Mouse (Mus musculus) spleen, postnatal 14 days (tissue): ENCODE measurements around the gene Chd1.

Source experiments
- DNase-seq, 2 experiments: peaks; one replicate each; pipeline ENCODE4 v3.0.0; 2021 to 2022; ENCODE audit warnings: low spot score in 2 of 2

Chd1 gene

DNA sequence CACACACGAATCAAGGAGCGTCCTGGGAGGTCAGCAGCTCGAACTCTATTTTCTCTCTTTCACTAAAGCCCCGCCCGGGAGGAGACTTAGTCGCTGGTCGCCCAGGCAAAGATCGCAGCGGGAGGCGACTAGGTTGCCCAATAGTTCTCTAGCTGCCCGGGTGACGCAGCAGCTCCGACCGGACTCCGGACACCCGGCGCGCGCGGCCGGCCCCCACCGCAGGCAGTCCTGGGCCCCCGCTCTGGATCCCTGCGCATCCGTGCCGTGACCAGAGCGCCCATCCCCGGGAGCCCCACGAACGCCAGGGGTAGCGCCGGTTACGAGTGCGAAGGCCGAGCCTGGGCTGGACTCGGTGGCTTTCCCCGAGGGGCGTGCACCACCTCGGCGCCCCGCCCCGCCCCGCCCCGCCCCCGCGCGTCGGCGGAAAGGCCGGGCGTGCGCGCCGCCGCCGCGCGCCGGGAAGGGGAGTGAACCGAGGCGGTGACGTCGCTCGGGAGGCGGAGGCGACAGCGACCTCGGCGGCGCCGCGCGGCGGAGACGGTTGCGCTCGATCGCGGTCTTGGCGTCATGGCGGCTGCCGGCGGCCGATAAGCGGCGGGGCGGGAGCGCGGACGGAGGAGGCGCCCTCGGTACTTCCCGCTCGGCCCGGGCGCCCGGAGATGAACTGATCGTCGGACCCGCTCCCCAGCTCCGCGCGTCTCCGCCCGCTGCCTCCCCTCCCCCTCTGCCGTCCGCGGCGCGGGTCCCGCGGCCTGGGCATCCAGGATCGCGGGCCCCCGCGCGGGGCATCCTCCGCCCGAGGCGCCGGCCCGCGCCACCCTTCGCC is at the start of gene Chd1:
TSS of gene Chd1 (plus strand) at position 493 of the 826 bp plus-strand sequence.
- peak; percentile 78 to 87 for DNase-seq

DNA sequence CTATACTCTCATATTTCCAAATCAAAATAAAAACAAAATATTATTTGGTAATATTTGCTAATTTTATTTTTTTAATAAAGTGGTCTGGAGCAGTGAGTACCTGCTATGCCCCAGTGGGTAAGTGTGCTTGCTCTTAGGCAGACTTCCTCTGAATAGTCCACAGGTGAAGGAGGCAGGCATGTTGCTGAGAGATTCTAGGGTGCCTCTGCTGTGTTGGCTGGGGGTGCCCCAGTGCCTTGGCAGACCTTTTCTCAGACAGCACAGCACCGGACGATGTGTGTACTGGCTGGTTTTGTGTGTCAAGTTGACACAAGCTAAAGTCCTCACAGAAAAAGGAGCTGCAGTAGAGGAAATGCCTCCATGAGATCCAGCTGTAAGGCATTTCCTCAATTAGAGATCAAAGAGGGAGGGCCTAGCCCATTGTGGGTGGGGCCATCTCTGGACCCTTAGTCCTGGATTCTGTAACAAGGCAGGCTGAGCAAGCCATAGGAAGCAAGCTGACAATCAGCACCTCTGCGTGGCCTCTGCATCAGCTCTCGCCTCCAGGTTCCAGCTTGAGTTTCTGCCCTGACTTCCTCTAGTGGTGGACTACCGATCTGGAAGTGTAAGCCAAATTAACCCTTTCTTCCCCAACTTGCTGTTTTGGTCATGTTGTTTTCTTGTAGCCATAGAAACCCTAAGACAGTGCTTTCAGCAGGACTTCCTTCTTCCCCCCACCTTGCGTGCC is 47.7 kb upstream of the Chd1 start:
- DNase-seq = no peak

DNA sequence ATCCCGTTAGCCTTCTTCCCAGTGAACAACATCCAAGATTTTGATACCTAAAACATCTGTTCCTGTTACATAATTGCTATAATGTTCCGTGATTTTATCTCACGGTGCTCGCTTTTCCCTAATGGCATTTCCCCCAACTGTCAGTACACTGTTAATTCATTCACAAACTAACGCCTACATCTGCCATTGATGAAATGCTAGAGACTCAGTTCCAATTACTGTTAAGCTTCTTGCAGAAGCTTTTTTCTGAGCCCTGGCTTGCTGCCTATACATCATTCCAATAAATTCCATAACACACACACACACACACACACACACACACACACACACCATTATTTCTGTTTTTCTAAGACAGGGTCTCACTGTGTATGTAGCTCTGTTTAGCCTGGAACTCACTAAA is 31.9 kb upstream of the Chd1 start:
- DNase-seq = no peak

DNA sequence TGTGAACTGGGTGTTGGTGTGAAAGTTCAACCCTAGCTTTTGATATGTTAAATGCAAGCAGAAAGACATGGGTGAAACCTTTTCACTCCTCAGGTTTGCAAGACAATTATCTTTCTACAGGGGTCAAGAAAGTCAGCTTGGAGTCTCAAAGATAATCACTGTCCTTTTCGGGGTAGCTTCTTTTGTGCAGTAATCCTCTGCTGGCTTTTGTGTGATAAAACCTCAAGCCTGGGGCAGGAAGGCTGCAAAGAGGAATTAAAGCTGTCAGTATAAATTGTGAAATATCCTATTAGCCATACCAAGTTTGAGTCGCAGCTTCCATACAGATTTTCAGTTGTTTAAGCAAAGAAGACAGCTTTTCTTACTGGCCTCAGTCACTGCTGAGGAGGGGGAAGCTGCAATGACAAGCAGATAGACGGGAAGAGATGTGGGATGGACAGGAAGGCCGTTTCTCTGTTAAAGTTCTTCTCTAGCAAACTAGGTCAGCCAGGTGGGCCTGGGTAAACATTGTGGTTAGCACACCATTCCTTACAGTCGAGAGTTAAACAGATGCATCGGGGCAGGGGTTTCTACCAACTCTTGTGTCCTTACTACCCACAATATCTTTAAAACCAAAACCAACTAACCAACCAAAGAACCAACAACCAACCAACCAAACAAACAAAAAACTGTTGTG is 26.7 kb upstream of the Chd1 start:
- no peak for DNase-seq

DNA sequence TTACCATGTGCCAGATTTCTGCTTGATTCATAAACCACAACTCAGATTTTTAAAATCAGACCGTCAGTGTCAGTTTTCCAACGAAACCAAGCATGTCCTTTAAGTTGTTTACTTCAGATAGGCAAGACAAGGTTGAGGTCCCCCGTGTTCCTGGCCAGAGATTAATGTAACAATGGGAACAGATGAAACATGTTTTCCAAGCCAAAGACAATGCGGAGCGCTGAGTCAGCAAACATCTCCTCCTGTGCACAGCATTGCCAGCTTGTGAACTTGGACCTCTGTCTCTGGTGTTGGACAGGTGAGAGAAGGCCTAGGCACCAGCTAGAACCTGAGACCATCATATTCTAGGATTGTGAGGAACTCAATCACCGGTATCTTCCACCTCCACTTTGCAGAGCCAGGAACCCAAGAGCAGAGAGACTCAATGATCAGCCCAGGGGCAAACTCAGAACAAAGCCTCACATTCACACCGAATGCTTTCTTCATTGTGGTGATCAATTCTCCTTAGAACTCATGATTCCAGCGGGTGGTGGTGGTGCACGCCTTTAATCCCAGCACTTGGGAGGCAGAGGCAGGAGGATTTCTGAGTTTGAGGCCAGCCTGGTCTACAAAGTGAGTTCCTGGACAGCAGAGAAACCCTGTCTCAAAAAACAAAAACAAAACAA is 24.7 kb upstream of the Chd1 start:
- no peak for DNase-seq

DNA sequence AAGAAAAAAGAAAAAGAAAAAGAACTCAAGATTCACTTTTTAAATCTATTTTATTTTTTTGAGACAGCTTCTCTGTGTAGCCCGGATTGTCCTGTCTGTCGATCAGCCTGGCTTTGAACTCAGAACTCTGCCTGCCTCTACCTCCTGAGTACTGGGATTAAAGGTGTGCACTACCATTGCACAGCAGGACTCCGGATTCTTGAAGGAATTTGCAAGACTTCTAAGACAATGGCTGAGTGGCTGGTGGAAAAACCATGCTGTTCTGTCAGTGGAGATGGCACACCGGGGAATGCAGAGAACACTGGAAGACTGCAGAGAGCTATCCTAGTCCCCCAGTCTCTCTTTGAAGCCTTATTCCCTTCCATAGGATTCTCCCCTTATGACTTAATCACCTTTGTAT is 24.1 kb upstream of the Chd1 start:
- DNase-seq = no peak

DNA sequence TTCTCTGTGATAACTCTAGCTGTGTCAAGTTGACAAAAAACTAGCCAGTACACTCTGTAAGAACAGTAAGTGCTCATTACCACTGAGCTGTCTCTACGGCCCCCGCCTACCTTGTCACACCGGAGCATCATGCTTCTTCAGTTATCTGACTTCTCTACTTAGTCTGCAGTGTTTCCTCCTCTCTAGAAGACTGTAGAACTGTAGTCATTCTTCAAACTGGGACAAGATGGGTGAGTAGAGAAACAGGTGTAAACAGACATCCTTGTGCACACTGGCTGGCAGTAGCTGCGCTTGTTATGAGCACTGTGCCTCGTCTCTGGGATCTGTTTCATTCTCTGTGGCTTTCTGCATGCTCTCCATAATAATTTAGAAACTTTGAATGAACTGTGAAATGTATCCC is 18.4 kb upstream of the Chd1 start:
- DNase-seq = no peak

DNA sequence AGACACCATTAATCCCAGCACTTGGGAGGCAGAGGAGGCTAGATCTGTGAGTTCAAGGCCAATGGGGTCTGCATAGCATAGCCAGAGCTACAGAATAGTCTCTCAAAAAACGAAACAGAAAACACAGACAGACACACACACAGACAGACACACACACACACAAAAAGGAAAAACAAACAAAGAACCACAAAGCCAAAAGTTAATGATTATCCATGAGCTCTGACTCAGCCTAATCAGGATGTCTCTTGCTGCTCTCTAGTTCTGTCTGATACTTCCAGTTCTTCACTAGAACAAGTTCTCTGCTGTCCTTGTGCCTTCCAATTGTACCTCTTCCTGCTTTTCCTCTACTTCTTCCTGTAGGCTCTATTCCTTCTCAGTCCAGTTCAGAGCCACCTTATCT is 14.5 kb upstream of the Chd1 start:
- no peak for DNase-seq

DNA sequence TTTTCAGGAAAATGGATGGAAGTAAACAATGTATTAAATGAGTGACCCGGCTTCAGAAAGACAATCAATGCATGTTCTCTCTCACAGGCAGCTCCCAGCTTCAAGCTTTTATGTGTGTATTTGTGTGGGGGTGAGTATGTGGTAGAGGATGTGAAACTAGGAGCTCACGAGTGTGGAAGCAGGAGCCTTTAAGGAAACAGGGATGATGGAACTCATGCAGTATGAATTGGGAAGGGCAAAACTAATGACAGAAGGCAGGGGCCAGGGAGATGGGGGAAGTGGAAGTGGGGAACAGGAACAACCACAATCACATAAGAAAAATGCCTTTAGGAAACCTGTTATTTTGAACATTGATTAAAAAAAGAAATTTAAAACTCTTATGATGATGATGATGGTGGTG is 9.2 kb upstream of the Chd1 start:
- DNase-seq = no peak

DNA sequence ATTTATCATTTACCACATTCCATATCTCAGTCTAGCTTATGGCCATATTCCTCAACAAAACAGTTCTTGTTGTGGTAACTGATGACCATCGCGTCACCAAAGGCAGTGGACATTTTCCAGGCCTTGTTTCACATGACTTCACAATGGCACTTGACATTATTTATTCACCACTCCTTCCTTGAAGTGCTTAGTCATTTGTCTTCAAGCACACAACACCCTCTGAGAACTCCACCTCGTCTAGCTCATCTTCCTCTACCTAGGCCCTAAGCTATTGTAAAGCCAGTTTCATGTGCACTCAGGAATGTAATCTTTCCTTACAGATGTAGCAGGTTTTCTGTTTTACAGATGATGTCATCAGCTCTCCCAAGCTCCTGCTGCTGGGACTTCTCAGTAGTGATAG is 5.8 kb upstream of the Chd1 start:
- DNase-seq = no peak

DNA sequence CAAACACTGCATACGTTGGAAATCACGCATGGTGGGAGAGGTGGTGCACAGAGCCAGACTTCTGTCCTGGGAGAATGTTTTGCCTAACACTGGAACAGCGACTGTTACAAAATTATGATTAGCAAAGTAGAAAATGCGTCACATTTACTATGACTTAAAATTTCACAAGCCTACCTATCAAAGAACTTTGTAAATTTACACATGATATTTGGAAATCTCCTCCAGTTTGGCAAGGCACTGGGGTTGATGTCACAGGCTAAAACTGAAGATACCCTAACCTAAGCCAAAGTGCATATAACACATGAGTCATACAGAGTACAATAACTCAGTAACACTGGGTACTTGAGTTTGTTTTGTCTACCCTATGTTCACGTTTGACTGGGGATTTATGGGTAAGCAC is 3.3 kb upstream of the Chd1 start:
- DNase-seq = no peak

DNA sequence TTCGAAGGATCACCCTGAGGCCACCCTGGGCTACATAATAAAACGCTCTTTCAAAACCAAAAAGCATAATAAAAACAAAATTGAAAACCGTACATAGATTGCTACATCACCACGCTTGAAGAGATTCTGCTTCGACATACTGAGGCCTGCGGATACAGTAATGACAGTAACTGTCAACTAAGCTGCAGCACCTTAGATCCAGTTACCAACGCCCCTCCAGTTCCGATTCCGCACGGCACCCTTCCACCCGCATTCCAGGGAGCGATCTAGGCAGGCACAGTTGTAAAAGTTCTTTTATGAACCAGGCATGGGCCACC is 651 bp upstream of the Chd1 start:
- DNase-seq = no peak

DNA sequence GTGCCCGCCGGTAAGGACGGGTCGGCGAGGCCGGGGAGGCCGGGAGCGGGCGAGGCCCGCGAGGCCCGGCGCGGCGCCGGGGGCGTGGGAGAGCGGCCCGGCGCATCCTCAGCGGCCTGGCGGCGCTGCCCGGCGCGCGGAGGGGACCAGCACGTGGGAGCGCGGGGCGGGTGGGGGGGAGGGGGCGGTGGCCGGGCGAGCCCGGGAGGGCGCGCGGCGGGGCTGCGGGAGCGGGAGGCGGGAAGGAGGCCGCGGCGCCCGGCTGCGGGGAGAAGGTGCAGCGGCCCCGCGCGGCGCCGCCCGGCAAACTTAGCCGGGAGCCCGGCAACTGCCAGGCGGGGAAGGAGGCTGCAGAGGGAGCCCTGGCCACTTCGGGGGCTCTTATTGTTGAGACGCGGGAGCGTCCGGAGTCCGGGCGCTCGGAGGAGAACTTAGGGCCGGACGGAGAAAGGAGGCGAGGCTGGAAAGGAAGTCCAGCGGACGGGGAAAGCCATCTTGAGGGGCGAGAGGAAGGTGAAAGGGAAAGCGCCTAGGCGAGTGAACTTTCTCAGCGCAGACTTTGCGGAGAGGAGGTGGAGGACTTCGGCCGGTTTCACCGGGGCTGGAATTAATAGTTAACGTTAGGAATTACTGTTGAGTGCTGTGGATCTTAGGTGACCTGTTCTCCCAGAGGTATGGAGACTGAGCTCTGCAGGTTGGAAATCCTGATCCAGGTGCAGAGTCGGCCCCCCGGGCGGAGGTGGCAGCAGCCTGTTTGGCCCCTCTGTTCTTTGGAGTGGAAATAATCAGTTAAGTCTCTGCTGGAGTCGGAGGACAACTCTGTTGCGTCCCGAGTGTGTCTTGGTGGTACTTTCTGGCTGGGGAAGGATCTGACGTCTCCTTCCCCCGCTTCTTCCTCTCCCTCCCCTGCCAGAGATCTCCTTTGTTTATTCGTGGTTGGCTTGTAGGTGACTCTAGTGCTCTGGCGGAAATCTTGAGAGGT is 827 bp downstream of the Chd1 start:
- peak; percentile 33 to 38 for DNase-seq

DNA sequence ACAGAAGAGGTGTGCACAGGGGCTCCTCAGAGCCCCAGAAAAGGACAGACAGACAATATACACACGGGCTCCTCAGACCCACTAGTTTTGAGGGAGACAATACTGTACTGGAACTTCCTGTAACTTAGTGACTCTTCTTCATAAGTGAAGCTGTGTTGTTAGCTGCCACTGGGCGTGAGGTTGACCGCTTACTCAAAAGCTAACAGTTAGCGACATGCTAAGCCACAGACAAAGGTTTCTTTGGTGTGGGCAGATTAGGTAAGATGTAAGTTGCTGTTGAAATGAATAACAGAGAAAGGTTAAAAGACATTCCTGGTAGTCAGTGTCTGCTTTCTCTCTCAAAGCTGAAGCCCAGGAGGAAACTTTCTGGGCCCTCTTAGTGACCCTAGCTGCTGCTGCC is 9.7 kb downstream of the Chd1 start:
- no peak for DNase-seq

DNA sequence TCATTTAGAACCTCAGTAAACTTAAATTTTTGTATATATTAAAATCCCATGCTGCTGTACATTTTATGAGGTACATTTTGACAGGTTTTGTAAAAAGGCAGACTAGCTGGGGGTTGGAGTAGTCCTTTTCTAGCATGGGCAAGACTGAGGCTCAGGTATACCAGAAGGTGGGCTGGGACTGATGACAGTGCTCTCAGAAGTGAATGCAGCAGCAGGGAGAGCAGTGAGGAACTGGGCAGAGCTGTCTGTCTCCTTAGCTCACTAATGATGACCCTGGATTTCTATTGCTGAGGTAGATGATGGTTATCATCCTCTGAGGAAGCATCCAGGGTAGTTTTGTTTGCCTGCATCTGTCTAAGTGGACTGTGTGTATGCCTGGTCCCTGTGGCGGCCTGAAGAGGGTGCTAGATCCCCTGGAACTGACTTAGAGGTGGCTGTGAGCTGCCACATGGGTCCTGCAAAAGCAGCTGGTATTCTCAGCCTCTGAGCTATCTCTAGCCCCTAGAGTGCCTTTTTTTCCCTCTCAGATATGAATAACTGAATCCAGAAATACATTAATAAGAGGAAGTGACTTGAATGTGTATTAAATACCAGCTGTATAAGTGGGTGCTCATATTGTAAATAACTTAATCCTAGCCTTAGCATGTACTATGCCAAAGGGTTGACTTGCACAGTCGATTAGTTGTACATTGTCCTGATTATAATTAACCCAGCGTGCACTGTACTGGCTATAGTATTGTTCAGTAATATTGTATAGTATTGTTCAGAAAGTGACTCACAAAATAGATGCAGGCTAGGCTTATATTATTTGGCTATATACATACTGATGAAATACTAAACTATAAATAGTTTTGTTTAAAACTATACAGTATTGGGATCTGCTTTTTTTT is 10.5 kb downstream of the Chd1 start:
- peak; percentile 16 to 44 for DNase-seq

DNA sequence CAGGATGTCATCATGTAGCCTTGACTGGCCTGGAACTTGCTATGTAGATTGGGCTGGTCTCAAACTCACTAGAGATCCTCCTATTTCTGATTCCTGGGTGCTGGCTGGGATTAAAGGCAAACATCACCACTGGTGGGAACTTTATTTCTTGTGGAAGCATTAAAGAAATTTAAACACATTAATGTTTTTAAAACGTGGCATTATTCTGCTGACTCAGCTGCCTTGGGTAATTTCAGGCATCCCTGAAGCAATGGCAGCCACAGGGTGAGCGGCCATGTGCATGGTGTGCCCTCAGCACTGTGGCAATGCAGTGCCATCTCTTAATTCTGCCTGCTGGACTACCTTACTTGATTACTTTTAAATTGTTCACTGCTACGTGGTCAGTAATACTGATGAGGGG is 11.2 kb downstream of the Chd1 start:
- DNase-seq = no peak

DNA sequence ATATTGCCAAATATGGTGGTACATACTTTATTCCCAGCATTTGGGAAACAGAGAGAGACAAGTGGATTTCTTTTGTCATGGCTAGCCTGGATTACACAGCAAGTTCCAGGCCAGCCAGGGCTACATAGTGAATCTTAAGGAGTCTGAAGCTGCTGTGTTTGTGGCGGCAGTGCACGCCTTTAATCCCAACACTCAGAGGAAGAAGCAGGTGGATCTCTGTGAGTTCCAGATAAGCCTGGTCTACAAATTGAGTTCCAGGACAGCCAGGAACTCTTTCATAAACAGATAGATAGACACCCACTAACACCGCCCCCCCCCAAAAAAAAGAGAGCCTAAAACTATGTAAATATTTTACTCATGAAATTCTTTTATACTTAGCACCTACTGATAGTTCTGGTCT is 16.1 kb downstream of the Chd1 start:
- DNase-seq = no peak

DNA sequence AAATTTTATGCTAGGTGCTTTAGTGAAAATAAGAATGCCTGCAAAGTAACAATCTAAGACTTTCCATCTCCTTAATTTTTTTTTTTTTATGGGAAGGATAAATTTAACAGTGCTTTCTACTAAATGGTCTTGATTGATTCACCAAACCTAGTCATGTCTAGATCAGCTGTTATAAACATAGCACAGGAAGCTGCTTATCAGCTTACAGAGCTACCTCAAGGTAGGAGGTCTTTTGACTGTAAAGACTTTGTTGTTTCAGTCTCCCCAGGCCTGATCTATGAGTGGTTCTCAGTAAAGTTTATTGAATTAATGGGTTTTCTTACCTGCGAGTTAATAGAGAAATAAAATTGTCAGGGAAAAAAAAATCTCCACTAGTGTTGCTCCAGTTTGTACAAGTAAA is 18.5 kb downstream of the Chd1 start:
- DNase-seq = no peak

DNA sequence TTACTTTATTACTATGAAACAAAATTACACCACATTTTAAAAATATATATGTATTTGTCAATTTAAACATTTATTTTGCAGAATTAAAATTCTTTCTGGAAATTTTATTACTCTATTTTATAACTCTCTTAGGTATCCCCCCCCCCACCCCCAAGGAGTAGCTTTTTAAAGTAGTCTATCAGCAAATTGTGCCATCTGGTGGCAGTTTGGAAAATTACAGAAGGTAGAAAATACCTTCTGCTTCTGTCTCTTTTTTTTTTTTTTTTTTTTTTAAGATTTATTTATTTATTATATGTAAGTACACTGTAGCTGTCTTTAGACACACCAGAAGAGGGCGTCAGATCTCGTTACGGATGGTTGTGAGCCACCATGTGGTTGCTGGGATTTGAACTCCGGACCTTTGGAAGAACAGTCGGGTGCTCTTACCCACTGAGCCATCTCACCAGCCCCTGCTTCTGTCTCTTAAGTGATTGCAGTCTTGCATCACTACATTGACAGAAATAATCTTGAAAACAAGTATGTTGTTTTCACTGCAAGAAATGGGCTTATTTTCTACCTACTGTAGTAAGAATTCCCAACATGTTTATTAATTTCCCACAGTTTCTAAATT is 19.2 kb downstream of the Chd1 start:
- DNase-seq = peak in 1 of 2 experiments; percentile 11

DNA sequence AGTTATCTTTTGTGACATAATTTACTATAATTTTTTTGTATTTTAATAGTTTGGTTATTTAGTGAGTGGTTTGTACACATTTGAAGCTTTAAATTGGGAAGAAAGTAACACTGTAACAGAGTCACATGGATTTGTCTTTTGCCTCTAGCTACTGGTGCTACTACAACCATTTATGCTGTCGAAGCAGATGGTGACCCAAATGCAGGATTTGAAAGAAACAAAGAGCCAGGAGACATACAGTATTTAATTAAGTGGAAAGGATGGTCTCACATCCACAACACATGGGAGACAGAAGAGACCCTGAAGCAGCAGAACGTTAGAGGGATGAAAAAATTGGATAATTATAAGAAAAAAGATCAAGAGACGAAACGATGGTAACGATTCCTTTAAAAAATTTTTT is 26.9 kb downstream of the Chd1 start:
- no peak for DNase-seq
